Mouse (Mus musculus) brain, embryonic 14.5 days (tissue): ENCODE results near the gene Fcrlb.

Source experiments
- CTCF ChIP-seq: fragments of 200-500 bp; IDR thresholded peaks from 2 replicates; pipeline ENCODE4 v1.5.1; 2012; ENCODE audit warnings: inconsistent platforms, mild to moderate bottlenecking, moderate library complexity, borderline replicate concordance; ENCODE audit not compliant: insufficient read depth, insufficient read length; ENCODE audit errors: extremely low read depth
- POLR2A ChIP-seq: fragments of 200-500 bp; IDR thresholded peaks from 2 replicates; pipeline ENCODE4 v1.6.1; 2012; ENCODE audit warnings: mild to moderate bottlenecking, inconsistent platforms, borderline replicate concordance; ENCODE audit not compliant: poor library complexity, insufficient read depth, insufficient read length, severe bottlenecking; ENCODE audit errors: extremely low read depth

DNA sequence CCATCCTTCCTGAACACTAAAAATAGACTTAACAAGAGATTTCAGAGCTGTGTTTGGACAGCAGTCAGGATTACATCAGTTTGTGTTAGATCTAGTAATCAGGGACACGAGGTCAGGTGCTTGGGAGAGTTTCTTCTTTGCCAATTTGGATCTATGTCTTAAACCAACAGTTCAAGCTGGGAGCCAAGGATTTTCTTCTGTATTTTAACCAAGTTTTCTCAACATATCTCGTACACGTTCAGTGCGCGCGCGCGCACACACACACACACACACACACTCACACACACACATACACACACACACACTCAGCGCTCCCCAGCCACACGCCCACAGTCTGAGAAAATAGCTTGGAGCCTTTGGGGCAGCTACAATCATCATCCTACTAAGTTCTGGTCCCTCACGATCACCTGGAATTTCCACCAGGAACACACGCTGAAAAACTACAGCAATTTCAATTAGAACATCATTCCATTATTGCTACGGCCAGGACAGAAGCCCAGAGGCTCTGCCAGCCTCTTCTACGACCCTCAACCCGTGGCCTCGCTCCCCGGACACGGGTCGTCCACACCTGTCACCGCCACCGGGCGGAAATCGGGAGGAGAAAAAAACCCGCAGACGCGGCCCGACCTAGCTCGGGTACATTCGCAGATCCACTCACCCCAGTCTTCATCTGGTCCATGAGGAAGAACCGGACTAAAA lies 45.6 kb downstream of the Fcrlb start:
- TF ChIP-seq POLR2A, result no peak
- TF ChIP-seq CTCF, result no peak
